Mouse (Mus musculus) liver, embryonic 14.5 days (tissue): Measurements from ENCODE around the gene Kif1a.

ENCODE experiments used
- CTCF ChIP-seq: IDR thresholded peaks from 2 replicates; pipeline ENCODE4 v1.5.1; 2016; ENCODE audit warnings: antibody characterized with exemption, low read depth, control low read depth
- EP300 ChIP-seq: IDR thresholded peaks from 2 replicates; pipeline ENCODE4 v1.6.1; 2016; ENCODE audit warnings: antibody characterized with exemption, low read depth

GRCm38 (mm10) chr1:93128710-93129349 is 27.1 kb upstream of the Kif1a start:
- TF ChIP-seq CTCF, result peak; percentile 69
- TF ChIP-seq EP300, result no peak
